Mouse (Mus musculus): ENCODE data around the gene 4930412O13Rik.

- TF ChIP-seq CTCF (IDR thresholded peaks at IDR 0.05; ENCODE audit: control insufficient read depth, insufficient read depth, low read length) (no peak), POLR2A (IDR thresholded peaks at IDR 0.05; ENCODE audit: borderline replicate concordance, control insufficient read depth, low read depth, low read length) (no peak)
These were observed 5.8 kb upstream of the 4930412O13Rik start for GRCm38 (mm10) chr2:9875220-9875619.

Measured in bone marrow, adult 2 months (tissue).